Mouse (Mus musculus): ENCODE data around the gene Rcan3. TPM values are rescaled to one million over a fixed set of nuclear protein-coding genes. Genes with fewer than 3 reads are reported as not detected.

The Rcan3 gene
- polyA plus RNA-seq, 1 experiment from 2014 or later = 14.0 TPM

- WGBS = 69% methylated on average over 6 of the region's 6 CpGs
- Histone ChIP-seq H3K4me1 (peaks cover 2% of the 10 kb centered on the region; the same call in 1 of the 2 replicates), H3K4me2 (no peak overlapping the region), H3K27me3 (peaks cover 2% of the 10 kb centered on the region), H3K36me3 (no peaks in the 10 kb centered on the region), H3K4me3 (no peak overlapping the region), H3K27ac (no peak overlapping the region), H3K9ac (no peak overlapping the region), H3K9me3 (no peaks in the 10 kb centered on the region)
- ATAC-seq (ENCODE audit: insufficient number of reproducible peaks, insufficient read depth, low FRiP score, low TSS enrichment, low read depth) = no peak
These were observed 42.6 kb downstream of the Rcan3 start for GRCm38 (mm10) chr4:135391014-135391413.

- peaks cover 25% of the 10 kb centered on the region for H3K4me1 ChIP-seq
- H3K4me2 ChIP-seq = peak overlapping the region; percentile 20; the same call in 1 of the 2 replicates
- H3K27me3 ChIP-seq = 0 out of 2 replicates have a peak, but pooled peaks cover 5% of the 10 kb centered on the region
- H3K27ac ChIP-seq = no peak overlapping the region
- H3K9ac ChIP-seq = 0 out of 2 replicates have a peak overlapping the region, but pooled peaks have one; percentile 36
- ATAC-seq (ENCODE audit: insufficient number of reproducible peaks, insufficient read depth, low FRiP score, low TSS enrichment, low read depth) = 0 out of 2 replicates have a peak, but pooled peaks have one; percentile 33
- no peak overlapping the region for H3K4me3 ChIP-seq
- 32% methylated on average over 10 of the region's 10 CpGs for WGBS
- H3K9me3 ChIP-seq = no peaks in the 10 kb centered on the region
- no peaks in the 10 kb centered on the region for H3K36me3 ChIP-seq
These were observed 48.0 kb downstream of the Rcan3 start for GRCm38 (mm10) chr4:135385614-135386013.

DNA sequence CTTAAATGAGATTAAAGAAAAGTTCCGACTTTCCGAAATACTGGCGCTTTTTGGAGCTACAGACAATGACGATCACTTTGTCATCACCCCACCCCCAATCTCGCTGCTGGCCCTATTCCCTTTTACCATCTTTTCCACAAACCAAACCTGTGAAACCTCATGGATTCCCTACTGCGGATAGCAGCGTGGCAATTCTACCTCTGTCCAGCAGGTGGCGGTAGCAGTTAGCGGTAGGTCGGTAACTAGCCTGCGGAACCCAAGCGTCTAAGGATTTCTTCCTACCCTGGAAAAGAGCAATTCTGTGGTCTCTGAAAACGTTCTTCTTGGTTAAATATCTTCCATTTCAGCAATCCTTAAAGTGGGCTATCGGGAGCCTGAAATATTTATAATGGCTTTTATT is 51.3 kb downstream of the Rcan3 start:
- Histone ChIP-seq H3K9ac (no peak overlapping the region), H3K4me1 (peaks cover 25% of the 10 kb centered on the region), H3K4me2 (no peak overlapping the region), H3K36me3 (no peaks in the 10 kb centered on the region), H3K27ac (no peak overlapping the region), H3K27me3 (0 out of 2 replicates have a peak, but pooled peaks cover 5% of the 10 kb centered on the region), H3K9me3 (no peaks in the 10 kb centered on the region), H3K4me3 (no peak overlapping the region)
- WGBS = 4% methylated on average over 14 of the region's 14 CpGs
- no peak for ATAC-seq (ENCODE audit: insufficient number of reproducible peaks, insufficient read depth, low FRiP score, low TSS enrichment, low read depth)

DNA sequence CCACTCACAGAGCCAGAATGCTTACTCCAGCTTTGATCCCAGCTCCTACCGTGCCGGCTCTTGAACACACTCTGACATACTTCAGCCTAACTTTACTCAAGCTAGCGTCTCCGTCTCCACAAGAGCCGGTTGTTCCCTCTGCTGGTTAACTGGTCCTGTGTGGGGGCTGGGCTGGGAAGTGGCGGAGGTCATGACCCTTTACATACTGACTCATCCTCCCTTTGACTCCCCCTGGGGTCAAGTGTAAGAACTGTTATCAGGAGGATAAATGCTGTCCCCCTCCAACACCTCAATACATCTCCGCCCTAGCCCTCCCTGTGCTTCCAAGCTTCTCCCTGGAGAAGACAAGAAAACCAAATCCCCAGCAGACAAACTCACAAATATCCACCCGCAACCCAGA is 52.3 kb downstream of the Rcan3 start:
- 45% methylated on average over 8 of the region's 8 CpGs for WGBS
- peaks cover 25% of the 10 kb centered on the region for H3K4me1 ChIP-seq

GRCm38 (mm10) chr4:135377241-135377640 is 56.4 kb downstream of the Rcan3 start:
- H3K4me3 ChIP-seq = no peak overlapping the region
- H3K4me2 ChIP-seq = no peak overlapping the region
- no peak overlapping the region for H3K9ac ChIP-seq
- no peaks in the 10 kb centered on the region for H3K36me3 ChIP-seq
- H3K9me3 ChIP-seq = peaks cover 5% of the 10 kb centered on the region; the same call in 1 of the 2 replicates
- H3K27ac ChIP-seq = no peak overlapping the region
- H3K4me1 ChIP-seq = peaks cover 5% of the 10 kb centered on the region; the same call in 1 of the 2 replicates
- 83% methylated on average over 11 of the region's 11 CpGs for WGBS
- H3K27me3 ChIP-seq = no peaks in the 10 kb centered on the region
- no peak for ATAC-seq (ENCODE audit: insufficient number of reproducible peaks, insufficient read depth, low FRiP score, low TSS enrichment, low read depth)

More for the DNA sequence above, 52.3 kb downstream of the Rcan3 start:
- Histone ChIP-seq H3K27me3 (0 out of 2 replicates have a peak, but pooled peaks cover 5% of the 10 kb centered on the region), H3K36me3 (no peaks in the 10 kb centered on the region), H3K4me2 (no peak overlapping the region), H3K27ac (no peak overlapping the region), H3K9ac (no peak overlapping the region; the same call in 1 of the 2 replicates), H3K9me3 (no peaks in the 10 kb centered on the region), H3K4me3 (no peak overlapping the region)
- no peak for ATAC-seq (ENCODE audit: insufficient number of reproducible peaks, insufficient read depth, low FRiP score, low TSS enrichment, low read depth)

- H3K4me2 ChIP-seq = no peak overlapping the region
- no peaks in the 10 kb centered on the region for H3K27me3 ChIP-seq
- no peak overlapping the region for H3K27ac ChIP-seq
- H3K36me3 ChIP-seq = no peaks in the 10 kb centered on the region
- peaks cover 5% of the 10 kb centered on the region; the same call in 1 of the 2 replicates for H3K9me3 ChIP-seq
- H3K4me1 ChIP-seq = no peaks in the 10 kb centered on the region
- ATAC-seq (ENCODE audit: insufficient number of reproducible peaks, insufficient read depth, low FRiP score, low TSS enrichment, low read depth) = no peak
- no peak overlapping the region for H3K9ac ChIP-seq
- WGBS = 53% methylated on average over 3 of the region's 3 CpGs
- no peak overlapping the region for H3K4me3 ChIP-seq
These were observed 58.2 kb downstream of the Rcan3 start for GRCm38 (mm10) chr4:135375444-135375843.

DNA sequence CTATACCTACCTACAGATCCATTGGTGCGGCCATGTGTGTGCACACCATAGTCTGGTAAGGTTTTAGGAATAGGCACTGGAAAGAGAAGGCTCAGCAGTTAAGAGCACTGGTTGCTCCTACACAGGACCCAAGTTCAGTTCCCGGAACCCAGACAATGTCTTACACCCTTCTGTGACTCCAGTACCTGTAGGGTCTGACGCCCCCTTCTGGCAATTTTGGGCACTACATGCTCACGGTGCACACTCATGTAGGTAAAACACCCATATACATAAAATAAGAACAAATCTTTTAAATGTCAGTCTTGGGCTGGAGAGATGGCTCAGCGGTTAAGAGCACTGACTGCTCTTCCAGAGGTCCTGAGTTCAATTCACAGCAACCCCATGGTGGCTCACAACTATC is 60.4 kb downstream of the Rcan3 start:
- 77% methylated on average over 5 of the region's 5 CpGs for WGBS
- H3K27ac ChIP-seq = no peak overlapping the region
- no peak overlapping the region for H3K4me2 ChIP-seq
- peaks cover 5% of the 10 kb centered on the region; the same call in 1 of the 2 replicates for H3K9me3 ChIP-seq
- ATAC-seq (ENCODE audit: insufficient number of reproducible peaks, insufficient read depth, low FRiP score, low TSS enrichment, low read depth) = no peak
- H3K4me1 ChIP-seq = no peaks in the 10 kb centered on the region
- no peaks in the 10 kb centered on the region for H3K27me3 ChIP-seq
- no peaks in the 10 kb centered on the region for H3K36me3 ChIP-seq
- H3K4me3 ChIP-seq = no peak overlapping the region
- no peak overlapping the region for H3K9ac ChIP-seq

GRCm38 (mm10) chr4:135370372-135370771 is 63.3 kb downstream of the Rcan3 start:
- Histone ChIP-seq H3K4me1 (no peaks in the 10 kb centered on the region), H3K27me3 (no peaks in the 10 kb centered on the region), H3K9ac (no peak overlapping the region), H3K4me2 (no peak overlapping the region), H3K4me3 (no peak overlapping the region), H3K9me3 (peaks cover 3% of the 10 kb centered on the region; the same call in 1 of the 2 replicates), H3K36me3 (no peaks in the 10 kb centered on the region), H3K27ac (no peak overlapping the region)
- ATAC-seq (ENCODE audit: insufficient number of reproducible peaks, insufficient read depth, low FRiP score, low TSS enrichment, low read depth) = no peak
- 70% methylated on average over 11 of the region's 11 CpGs for WGBS

DNA sequence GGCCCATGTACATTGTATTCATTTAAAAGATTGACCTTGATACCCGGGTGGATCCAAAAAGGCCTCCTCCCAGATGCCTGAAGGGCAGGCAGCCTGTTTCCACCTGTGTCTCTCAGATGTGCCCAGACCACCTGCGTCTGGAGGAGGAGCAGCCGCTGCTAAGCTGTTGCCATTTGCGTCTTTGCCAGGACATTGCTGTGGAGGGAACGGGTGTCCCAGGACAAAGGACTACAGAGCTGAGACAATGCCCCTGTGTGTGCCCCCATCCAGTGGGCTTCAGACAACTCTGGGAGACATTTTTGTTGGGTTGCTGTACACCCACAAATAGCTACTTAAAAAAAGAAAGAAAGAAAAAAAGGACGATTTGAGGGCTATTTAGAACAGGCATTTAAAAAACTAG is 70.8 kb downstream of the Rcan3 start:
- ATAC-seq (ENCODE audit: insufficient number of reproducible peaks, insufficient read depth, low FRiP score, low TSS enrichment, low read depth) = no peak
- no peaks in the 10 kb centered on the region for H3K4me1 ChIP-seq
- no peaks in the 10 kb centered on the region; the same call in 1 of the 2 replicates for H3K27me3 ChIP-seq
- no peak overlapping the region for H3K4me2 ChIP-seq
- no peaks in the 10 kb centered on the region for H3K9me3 ChIP-seq
- H3K36me3 ChIP-seq = no peaks in the 10 kb centered on the region
- no peak overlapping the region for H3K4me3 ChIP-seq
- H3K27ac ChIP-seq = no peak overlapping the region
- 22% methylated on average over 6 of the region's 6 CpGs for WGBS
- no peak overlapping the region for H3K9ac ChIP-seq

MicroRNAs within 50 kb of the gene (microRNA counts, 519-probe panel; counts per million panel counts)
- 910 counts per million, percentile 45 among the panel's probes with 10 or more counts for microRNA mmu-miR-700

Small RNA genes within 50 kb of the gene (microRNA-seq; reads per million reads assigned to microRNA genes)
- 232 reads per million, percentile 64 among the genes with 10 or more reads in this experiment for gene Mir700

Other genes starting within 250 kb of the Rcan3 start
- gene Clic4, start 161.0 kb downstream of the Rcan3 start, polyA plus RNA-seq (2015; fragmentation: Nextera tagmentation; extraction: Ambion mirVana) = 121 TPM in 2 replicates
- 300 and 316 TPM in 2 replicates for gene Srrm1, start 80.5 kb downstream of the Rcan3 start, polyA plus RNA-seq (2015; fragmentation: Nextera tagmentation; extraction: Ambion mirVana)
- 6.0 and 7.0 TPM in 2 replicates for gene Ncmap, start 35.6 kb downstream of the Rcan3 start, polyA plus RNA-seq (2015; fragmentation: Nextera tagmentation; extraction: Ambion mirVana)
- 0.21 TPM in 1 of 2 replicates, not detected in the other for gene Stpg1, start 60.9 kb upstream of the Rcan3 start, polyA plus RNA-seq (2015; fragmentation: Nextera tagmentation; extraction: Ambion mirVana)
- gene Nipal3, start 61.2 kb upstream of the Rcan3 start, polyA plus RNA-seq (2015; fragmentation: Nextera tagmentation; extraction: Ambion mirVana) = 2.3 and 3.5 TPM in 2 replicates
- gene Grhl3, start 139.8 kb upstream of the Rcan3 start, polyA plus RNA-seq (2015; fragmentation: Nextera tagmentation; extraction: Ambion mirVana) = 25.3 and 26.0 TPM in 2 replicates